13 mouse cellular contexts compared by ENCODE assay signal in genomic region chr5:74765061-74765767, GRCm38 (mm10).
A peak's percentile ranks its signal among the peaks of the same experiment; 100 is the strongest.
DNase-seq lines count a peak whose midpoint lies in the region; ATAC-seq lines count a peak whose summit lies in the region.
"Had no signal": no experiment of that assay in that cellular context is flagged by ENCODE, and none has a peak within 500 bp of the region (broad histone marks: within the 10 kb centered on the region; RNA-seq: fewer than 3 reads in every experiment).

No protein-coding gene starts in this region.

- peak; percentile 7 to 10 for DNase-seq in cerebellum, adult 18-20 months
- DNase-seq in cerebellum, adult 11 months: no peak
- peak; percentile 14 for DNase-seq in heart, postnatal 4 days
- no peak for DNase-seq in heart, adult 9 months (ENCODE audit: low spot score in 2 of 2)
- DNase-seq in midbrain, embryonic 11.5 days (ENCODE audit: low spot score, missing footprints): peak; percentile 72
- peak; percentile 34 for DNase-seq in hindbrain, embryonic 14.5 days (ENCODE audit: low spot score)
- DNase-seq in c-Kit-positive CD71-positive TER-119-positive erythroid progenitor cells, embryonic 14.5 days (ENCODE audit: low spot score): no peak
- DNase-seq: gastrocnemius, postnatal 25 days; kidney, postnatal 14 days; lung, postnatal 14 days; thymus, postnatal 14 days had no signal

- H3K36me3 ChIP-seq in midbrain, embryonic 11.5 days (ENCODE audit: control insufficient read depth, insufficient read depth, low read length): no peaks in the 10 kb centered on the region
- no peaks in the 10 kb centered on the region for H3K36me3 ChIP-seq in midbrain, embryonic 15.5 days (replicated peaks)
- no peaks in the 10 kb centered on the region for H3K36me3 ChIP-seq in hindbrain, embryonic 14.5 days (replicated peaks; ENCODE audit: control insufficient read depth, insufficient read depth)
- H3K36me3 ChIP-seq: limb, embryonic 12.5 days had no signal

- no peak for ATAC-seq in midbrain, embryonic 11.5 days (ENCODE audit: low FRiP score)
- ATAC-seq in midbrain, embryonic 15.5 days (replicated peaks): no peak
- ATAC-seq in hindbrain, embryonic 14.5 days (ENCODE audit: low FRiP score): peak; percentile 46; the same call in 1 of the 2 replicates

- no peak overlapping the region for H3K4me2 ChIP-seq in midbrain, embryonic 11.5 days
- H3K4me2 ChIP-seq in midbrain, embryonic 15.5 days: no peak overlapping the region
- 0 out of 2 replicates have a peak overlapping the region, but pooled peaks have one; percentile 6 for H3K4me2 ChIP-seq in hindbrain, embryonic 14.5 days (replicated peaks)
- H3K4me2 ChIP-seq: limb, embryonic 12.5 days had no signal

- no peak overlapping the region for H3K9ac ChIP-seq in midbrain, embryonic 11.5 days (ENCODE audit: low read length)
- no peak overlapping the region for H3K9ac ChIP-seq in midbrain, embryonic 15.5 days
- no peak overlapping the region for H3K9ac ChIP-seq in hindbrain, embryonic 14.5 days
- H3K9ac ChIP-seq: limb, embryonic 12.5 days had no signal

- no peak overlapping the region for H3K4me3 ChIP-seq in midbrain, embryonic 11.5 days (ENCODE audit: low read depth, low read length)
- H3K4me3 ChIP-seq in midbrain, embryonic 15.5 days: no peak overlapping the region
- no peak overlapping the region for H3K4me3 ChIP-seq in hindbrain, embryonic 14.5 days (replicated peaks; ENCODE audit: low read length)
- H3K4me3 ChIP-seq: limb, embryonic 12.5 days had no signal

- H3K4me1 ChIP-seq in midbrain, embryonic 11.5 days (ENCODE audit: control insufficient read depth, insufficient read depth, low read length): no peaks in the 10 kb centered on the region
- H3K4me1 ChIP-seq in midbrain, embryonic 15.5 days: no peaks in the 10 kb centered on the region
- H3K4me1 ChIP-seq in hindbrain, embryonic 14.5 days (replicated peaks; ENCODE audit: control insufficient read depth, insufficient read depth, low read length): 0 out of 2 replicates have a peak, but pooled peaks cover 11% of the 10 kb centered on the region
- H3K4me1 ChIP-seq: limb, embryonic 12.5 days had no signal

- H3K27me3 ChIP-seq in midbrain, embryonic 11.5 days (ENCODE audit: control insufficient read depth, insufficient read depth, low read length): no peaks in the 10 kb centered on the region
- H3K27me3 ChIP-seq in midbrain, embryonic 15.5 days (replicated peaks): no peaks in the 10 kb centered on the region
- H3K27me3 ChIP-seq in hindbrain, embryonic 14.5 days (ENCODE audit: control insufficient read depth, insufficient read depth, low read length): no peaks in the 10 kb centered on the region
- H3K27me3 ChIP-seq: limb, embryonic 12.5 days had no signal

- no peak overlapping the region for H3K27ac ChIP-seq in midbrain, embryonic 11.5 days (ENCODE audit: low read depth, low read length)
- no peak overlapping the region for H3K27ac ChIP-seq in midbrain, embryonic 15.5 days
- peak overlapping the region; percentile 11; the same call in 1 of the 2 replicates for H3K27ac ChIP-seq in hindbrain, embryonic 14.5 days
- H3K27ac ChIP-seq: limb, embryonic 12.5 days had no signal

- H3K9me3 ChIP-seq in midbrain, embryonic 11.5 days (ENCODE audit: control insufficient read depth, low read length): no peaks in the 10 kb centered on the region
- H3K9me3 ChIP-seq in midbrain, embryonic 15.5 days: no peaks in the 10 kb centered on the region
- H3K9me3 ChIP-seq in hindbrain, embryonic 14.5 days (ENCODE audit: control insufficient read depth, low read length): no peaks in the 10 kb centered on the region
- H3K9me3 ChIP-seq: limb, embryonic 12.5 days had no signal

- 73% methylated on average over 9 of the region's 9 CpGs for WGBS in midbrain, embryonic 11.5 days
- 33% methylated on average over 9 of the region's 9 CpGs for WGBS in midbrain, embryonic 15.5 days
- WGBS in hindbrain, embryonic 14.5 days: 30% methylated on average over 9 of the region's 9 CpGs

Comparison
In these comparisons a context has a peak if more than half of its experiments do, and no peak if none do; other contexts are left out.
1. DNase-seq: peak in cerebellum, adult 18-20 months (2 of 2), heart, postnatal 4 days (single experiment), midbrain, embryonic 11.5 days (single experiment) and hindbrain, embryonic 14.5 days (single experiment); none in cerebellum, adult 11 months (single experiment), heart, adult 9 months (0 of 2) and c-Kit-positive CD71-positive TER-119-positive erythroid progenitor cells, embryonic 14.5 days (single experiment).